Mouse (Mus musculus): ENCODE data around the gene Cabp2.
A peak's percentile ranks its signal among the peaks of the same experiment; 100 is the strongest.
"Not testable (repeated sequence)": the region's sequence is repeated elsewhere in the genome, so short reads cannot be mapped to it uniquely, and the experiment has no call there.

The Cabp2 gene

GRCm38 (mm10) chr19:4081394-4081793 is at the start of gene Cabp2:
Gene Cabp2 (plus strand): TSS chr19:4081578.
- peak; percentile 35 for DNase-seq

DNA sequence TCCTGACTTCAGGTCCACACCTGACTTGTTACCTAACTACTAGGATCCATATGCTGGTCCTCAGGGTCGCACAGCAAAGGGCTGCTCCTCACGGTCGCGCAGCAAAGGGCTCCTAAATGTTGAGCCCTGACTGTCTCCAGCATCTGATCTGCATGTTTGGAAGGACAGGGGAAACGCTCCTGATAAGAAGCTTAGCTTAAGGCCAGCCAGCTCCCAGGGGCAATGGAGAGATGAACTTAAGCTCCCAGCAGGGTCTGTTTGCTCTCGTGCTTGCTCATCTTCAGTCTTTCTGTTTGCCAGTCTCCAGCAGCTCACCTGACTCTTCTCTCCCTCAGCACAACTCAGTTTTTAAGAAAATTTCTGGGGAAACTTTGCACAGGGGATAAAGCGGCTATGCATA is 48.7 kb upstream of the Cabp2 start:
- DNase-seq: peak; percentile 42

GRCm38 (mm10) chr19:4033298-4033697 is 48.1 kb upstream of the Cabp2 start:
- no peak for DNase-seq

DNA sequence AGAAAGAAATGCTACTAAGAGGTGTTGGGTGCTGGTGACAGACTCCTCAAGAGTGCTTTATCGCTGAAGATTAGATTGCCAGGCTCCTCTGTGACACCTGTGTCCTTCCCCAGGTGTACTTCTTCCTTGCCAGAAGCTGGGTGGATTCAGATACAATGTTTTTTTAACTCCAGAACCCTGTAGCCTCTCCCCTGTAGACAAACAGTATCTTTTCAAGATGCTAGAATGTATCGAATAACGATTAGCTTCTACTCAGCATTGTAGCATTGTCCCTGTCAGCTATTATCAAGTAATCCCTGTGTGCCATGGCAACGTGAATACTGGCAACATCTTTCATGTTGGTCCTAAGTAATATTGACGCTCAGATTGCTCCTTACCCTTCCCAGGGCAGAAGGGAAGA is 47.6 kb upstream of the Cabp2 start:
- DNase-seq: no peak

DNA sequence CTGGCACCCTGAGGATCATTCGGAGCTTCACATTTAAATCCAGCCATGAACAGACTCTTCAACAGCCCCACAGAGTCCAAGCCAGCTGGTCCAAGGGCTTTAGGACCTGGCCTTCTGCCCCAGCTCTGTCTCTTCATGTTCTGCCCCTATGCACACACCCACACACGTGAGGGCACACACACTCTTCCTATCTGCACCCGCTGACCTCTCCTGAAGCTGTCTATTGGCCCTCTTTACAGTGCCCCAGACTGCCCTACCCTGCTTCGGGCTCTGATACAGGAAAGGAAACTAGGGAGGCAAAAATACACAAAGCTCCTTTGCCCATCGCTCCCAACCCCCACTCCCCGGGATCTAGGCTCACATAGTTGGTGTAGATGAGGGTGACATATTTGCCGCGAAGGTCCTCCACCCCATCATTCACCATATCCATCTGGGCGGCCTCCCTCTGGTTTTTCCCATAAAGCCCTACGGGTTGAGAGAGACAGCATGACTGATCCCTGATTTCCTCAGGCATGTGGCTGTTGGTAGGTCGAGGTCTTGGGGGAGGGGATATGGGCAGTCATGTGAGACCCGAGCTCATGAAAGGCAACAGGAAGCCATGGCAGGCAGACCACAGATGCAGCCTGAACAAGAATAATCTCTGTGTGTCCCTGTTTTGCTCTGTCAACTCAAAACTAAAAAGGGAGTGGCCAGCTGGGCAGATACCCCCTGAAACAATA is 44.9 kb upstream of the Cabp2 start:
- peak; percentile 30 for DNase-seq

- DNase-seq: not testable (repeated sequence)
These were observed 44.1 kb upstream of the Cabp2 start for GRCm38 (mm10) chr19:4037154-4037787.

GRCm38 (mm10) chr19:4037788-4038232 is 43.6 kb upstream of the Cabp2 start, which contains the start of gene Gstp1:
Gene Gstp1 (minus strand): TSS chr19:4037985.
- peak; percentile 89 for DNase-seq

DNA sequence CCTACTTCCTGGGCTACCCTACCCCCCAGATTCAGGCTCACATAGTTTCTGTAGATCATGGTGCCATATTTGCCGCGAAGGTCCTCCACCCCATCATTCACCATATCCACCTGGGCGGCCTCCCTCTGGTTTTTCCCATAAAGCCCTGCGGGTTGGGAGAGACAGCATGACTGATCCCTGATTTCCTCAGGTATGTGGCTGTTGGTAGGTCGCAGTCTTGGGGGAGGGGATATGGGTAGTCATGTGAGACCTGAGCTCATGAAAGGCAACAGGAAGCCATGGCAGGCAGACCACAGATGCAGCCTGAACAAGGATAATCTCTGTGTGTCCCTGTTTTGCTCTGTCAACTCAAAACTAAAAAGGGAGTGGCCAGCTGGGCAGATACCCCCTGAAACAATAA is 40.4 kb upstream of the Cabp2 start:
- not testable (repeated sequence) for DNase-seq

GRCm38 (mm10) chr19:4041500-4041899 is 39.9 kb upstream of the Cabp2 start:
- DNase-seq: not testable (repeated sequence)

- no peak for DNase-seq
These were observed 39.3 kb upstream of the Cabp2 start for GRCm38 (mm10) chr19:4042124-4042523.

GRCm38 (mm10) chr19:4044109-4044508 is 37.3 kb upstream of the Cabp2 start:
- DNase-seq: not testable (repeated sequence)

DNA sequence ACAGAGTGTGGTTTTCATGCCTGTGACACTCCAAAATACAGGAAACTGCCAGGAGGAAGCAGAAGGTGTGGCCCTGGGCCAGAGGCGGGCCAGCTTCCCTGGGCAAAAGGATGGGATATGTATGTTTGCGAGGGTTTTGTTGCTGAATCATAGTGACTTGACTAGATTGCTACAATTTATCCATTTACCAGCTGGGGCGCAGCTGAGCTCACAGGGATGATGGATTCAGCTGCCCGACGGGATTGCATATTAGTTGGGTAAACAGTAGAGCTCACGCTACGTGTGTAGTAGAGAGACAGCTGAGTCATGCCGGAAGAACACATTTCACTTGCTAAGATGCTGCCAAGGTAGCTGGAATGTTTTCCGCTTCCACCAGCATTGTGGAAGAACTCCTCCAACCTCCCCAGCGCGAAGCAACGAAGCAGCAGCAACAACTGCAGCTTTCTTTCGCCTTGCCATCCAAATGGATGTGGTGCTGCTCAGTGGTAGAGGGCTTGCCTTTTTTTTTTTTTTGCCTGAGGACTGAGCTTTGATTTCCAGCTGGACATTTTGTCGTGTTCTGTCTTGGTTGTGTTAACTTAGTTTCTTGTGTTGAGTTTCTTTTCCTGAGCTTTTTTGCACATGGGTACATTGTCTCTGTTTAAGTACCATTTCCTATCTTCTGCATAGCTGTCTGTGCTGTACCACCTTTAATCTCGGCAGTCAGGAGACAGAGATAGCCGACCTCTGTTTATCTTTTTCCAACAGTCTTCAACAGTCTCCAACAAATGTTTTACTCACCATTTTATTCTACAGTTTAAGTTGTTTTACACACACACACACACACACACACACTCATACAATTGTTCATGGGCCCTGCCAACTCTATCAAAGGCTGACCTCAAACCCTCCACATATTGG is 35.2 kb upstream of the Cabp2 start, which contains the start of gene Gstp2:
Gstp2 (minus strand) TSS at position 58 of the 900 bp plus-strand sequence.
- DNase-seq: peak; percentile 74

- DNase-seq: no peak
These were observed 34.5 kb upstream of the Cabp2 start for GRCm38 (mm10) chr19:4046866-4047254.

DNA sequence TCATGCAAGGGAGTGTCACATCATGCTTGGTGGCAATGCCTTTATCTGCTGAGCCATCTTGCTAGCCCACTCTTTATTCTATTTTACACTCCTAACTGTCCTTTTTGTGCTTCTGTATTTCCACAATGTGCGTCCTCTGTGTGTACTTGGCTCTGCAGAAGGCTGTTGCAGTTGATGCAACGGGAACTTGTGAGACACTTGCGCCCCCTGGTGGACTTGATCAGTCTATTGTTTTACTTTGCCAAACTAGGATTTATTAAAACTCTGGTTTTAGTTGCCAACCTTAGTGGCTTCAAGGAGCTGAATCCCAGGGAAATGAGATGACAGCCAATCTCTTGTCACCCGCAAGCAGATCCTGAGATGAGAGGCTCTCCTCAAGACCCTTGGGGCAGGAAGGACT is 33.5 kb upstream of the Cabp2 start:
- peak; percentile 85 for DNase-seq

DNA sequence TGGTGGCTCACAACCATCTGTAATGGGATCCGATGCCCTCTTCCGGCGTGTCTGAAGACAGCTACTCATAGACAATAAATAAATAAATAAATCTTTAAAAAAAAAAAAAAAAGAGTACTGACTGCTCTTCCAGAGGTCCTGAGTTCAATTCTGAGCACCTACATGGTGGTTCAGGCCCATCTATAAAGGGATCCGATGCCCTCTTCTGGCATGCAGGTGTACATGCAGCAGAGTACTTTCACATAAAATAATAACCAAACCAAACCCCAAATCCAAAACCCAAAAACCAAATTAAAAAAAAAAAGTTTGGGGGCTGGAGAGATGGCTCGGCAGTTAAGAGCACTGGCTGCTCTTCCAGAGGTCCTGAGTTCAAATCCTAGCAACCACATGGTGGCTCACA is 32.3 kb upstream of the Cabp2 start:
- DNase-seq: not testable (repeated sequence)

DNA sequence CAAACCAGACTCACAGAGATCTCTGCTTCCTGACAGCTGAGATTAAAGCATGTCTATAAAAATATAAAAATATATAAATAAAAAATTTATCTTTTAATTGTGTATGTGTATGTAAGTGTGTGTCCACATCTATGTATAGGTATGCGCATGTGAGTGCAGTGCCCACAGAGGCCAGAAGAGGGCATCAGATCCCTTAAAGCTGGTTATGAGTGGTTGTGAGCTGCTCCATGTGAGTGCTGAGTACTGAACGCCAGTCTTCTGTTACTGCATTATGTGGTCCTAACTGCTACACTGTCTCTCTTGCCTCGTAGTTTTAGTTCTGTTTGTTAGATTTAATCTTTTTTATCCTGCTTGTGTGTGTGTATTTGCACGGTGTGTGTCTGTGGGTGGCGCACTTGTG is 30.4 kb upstream of the Cabp2 start:
- no peak for DNase-seq

DNA sequence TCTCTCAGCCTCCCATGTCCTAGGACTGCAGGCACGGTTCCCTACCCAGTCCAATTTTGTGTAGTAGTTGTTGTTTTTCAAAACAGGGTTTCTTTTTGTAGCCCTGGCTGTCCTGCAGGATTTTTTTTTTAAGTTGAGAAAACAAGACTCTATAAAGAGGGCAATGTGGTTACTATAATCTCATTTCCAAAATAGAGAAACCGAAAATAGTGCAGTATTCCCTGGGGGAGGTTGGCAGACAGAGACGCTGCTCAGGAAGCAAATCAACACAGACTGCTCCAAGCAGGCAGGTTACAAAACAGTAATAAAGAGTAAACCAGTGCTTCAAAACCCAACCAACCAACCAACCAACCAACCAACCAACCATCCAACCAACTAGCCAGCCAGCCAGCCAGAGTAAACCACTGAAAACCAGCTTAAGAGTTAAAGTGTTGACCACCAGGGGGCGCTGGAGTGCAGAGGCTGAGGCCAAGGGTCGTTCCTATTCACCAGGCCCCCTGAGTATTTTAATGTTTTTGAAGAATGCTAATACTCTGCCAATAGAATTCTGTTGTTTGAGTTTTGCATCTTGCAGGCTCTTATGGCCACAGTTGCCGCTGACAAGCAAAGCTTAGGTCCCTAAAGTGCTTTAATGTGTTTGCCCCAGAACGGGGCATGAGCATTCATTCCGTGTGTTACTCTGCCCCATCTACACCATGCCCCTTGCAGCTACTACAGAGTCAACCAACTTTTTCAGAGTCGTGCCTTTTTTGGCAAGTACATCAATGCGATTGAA is 29.4 kb upstream of the Cabp2 start:
- peak; percentile 75 for DNase-seq

DNA sequence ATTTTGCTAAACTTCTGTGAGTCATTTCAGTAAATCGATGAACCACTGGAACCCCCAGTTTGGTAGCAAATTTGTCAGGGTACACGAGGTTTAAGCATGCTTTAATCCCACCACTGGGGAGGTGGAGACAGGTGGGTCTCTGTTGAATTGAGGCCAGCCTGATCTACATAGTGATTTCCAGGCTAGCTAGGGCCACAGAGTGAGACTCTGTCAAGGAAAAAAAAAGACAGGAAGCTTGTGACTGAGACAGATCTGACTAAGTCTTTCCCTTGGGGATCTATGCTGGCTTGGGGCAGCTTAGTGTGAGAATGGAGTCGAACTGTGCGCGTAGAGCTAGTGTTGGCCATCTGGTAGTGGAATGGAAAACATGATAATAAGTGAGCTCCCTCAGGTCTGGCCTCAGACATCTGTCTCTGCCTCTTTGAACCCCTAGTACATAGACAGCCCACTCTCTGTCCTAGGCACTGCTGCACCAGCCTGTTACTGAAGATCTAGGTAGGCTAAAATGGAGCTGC is 28.8 kb upstream of the Cabp2 start:
- no peak for DNase-seq

GRCm38 (mm10) chr19:4054613-4055012 is 26.8 kb upstream of the Cabp2 start:
- no peak for DNase-seq

DNA sequence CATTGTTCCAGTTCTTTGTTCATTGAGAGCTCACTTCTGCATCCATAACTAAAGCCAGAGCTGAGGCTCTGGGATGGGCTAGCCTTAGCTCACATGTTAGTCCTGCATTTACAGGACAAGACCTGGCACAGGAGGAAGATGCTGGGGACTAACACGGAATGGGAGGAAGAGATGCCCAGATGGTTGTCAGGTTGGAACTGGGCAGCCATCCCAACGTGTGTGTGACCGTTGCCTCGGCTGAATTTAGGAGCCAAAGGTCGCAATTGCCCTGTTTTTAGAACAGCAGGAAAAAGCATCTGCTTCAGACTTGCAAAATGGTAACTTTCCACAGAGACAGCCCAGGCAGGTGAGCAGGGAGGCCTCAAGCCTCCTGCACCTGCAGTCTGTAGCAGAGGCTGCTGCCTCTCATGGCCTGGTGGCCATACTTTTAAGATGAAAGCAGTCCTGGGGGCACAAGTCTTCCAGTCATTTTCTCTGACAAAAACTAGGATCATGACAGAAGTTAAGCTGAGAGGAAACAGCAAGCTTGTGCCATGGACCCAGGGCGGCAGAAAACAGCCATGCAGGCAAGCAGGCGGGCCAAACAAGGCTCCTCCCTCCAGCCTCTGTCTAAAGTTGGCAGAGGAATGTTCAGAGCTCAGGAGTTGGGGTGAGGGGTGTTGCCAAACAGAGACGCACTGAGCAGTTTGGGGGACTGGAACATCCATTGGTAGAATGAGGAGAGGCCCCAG is 26.0 kb upstream of the Cabp2 start:
- DNase-seq: no peak

- peak; percentile 45 for DNase-seq
These were observed 25.3 kb upstream of the Cabp2 start for GRCm38 (mm10) chr19:4055947-4056693.
